Mouse (Mus musculus) hindbrain, embryonic 16.5 days (tissue): ENCODE measurements around the gene Kif27. TPM values are rescaled to one million over a fixed set of nuclear protein-coding genes. Genes with fewer than 3 reads are reported as not detected.

Source experiments
- ATAC-seq: fragments of 200-750 bp; cut with Nextera tagmentation; 2 replicates; pipeline ENCODE4 v1.8.0; 2017; ENCODE audit warnings: moderate TSS enrichment, moderate library complexity
- H3K27ac ChIP-seq: fragments of 300-500 bp; sonication (generic); 2 replicates; pipeline ENCODE4 v1.5.1; 2014; ENCODE audit warnings: low read depth, mild to moderate bottlenecking, control low read depth, low read length, moderate library complexity
- H3K27me3 ChIP-seq: fragments of 300-500 bp; sonication (generic); replicated peaks from 2 replicates; pipeline ENCODE4 v1.6.1; 2014; ENCODE audit warnings: low read length; ENCODE audit not compliant: control insufficient read depth, insufficient read depth
- H3K36me3 ChIP-seq: fragments of 300-500 bp; sonication (generic); 2 replicates; pipeline ENCODE4 v1.6.1; 2014; ENCODE audit warnings: mild to moderate bottlenecking, low read length, moderate library complexity, mixed read lengths; ENCODE audit not compliant: control insufficient read depth, insufficient read depth
- H3K4me1 ChIP-seq: fragments of 300-500 bp; sonication (generic); 2 replicates; pipeline ENCODE4 v1.6.1; 2014; ENCODE audit warnings: low read depth, low read length; ENCODE audit not compliant: control insufficient read depth, insufficient read depth
- H3K4me2 ChIP-seq: fragments of 300-500 bp; sonication (generic); 2 replicates; pipeline ENCODE4 v1.6.1; 2014; ENCODE audit warnings: mild to moderate bottlenecking, low read length, control low read depth, moderate library complexity
- H3K4me3 ChIP-seq: fragments of 300-500 bp; sonication (generic); 2 replicates; pipeline ENCODE4 v1.5.1; 2014; ENCODE audit warnings: mild to moderate bottlenecking, low read length, control low read depth, moderate library complexity
- H3K9ac ChIP-seq: fragments of 300-500 bp; sonication (generic); 2 replicates; pipeline ENCODE4 v1.6.1; 2014; ENCODE audit warnings: low read depth, mild to moderate bottlenecking, control low read depth, low read length, moderate library complexity
- H3K9me3 ChIP-seq: fragments of 300-500 bp; sonication (generic); 2 replicates; pipeline ENCODE4 v1.6.1; 2014; ENCODE audit warnings: mild to moderate bottlenecking, low read length, moderate library complexity; ENCODE audit not compliant: control insufficient read depth
- WGBS: fragments of 180-500 bp; shearing (Covaris S2); extraction: QIAGEN DNeasy Blood & Tissue Kit; methylation state at CpG from one replicate; pipeline ENCODE4 v1.1.7; 2014; 5-methylcytosine and 5-hydroxymethylcytosine counted together
- microRNA counts: library from miRNA; unstranded; fragments of <30 nt; microRNA quantifications from one replicate; lab custom pipeline; 2016
- microRNA-seq: library from miRNA; unstranded; fragments of <30 nt; microRNA quantifications from one replicate; pipeline ENCODE4, GENCODE M21; 2017
- polyA plus RNA-seq: library from polyadenylated mRNA; unstranded; fragments of >200 nt; fragmentation: Nextera tagmentation; extraction: Ambion mirVana; gene quantifications from 2 replicates; pipeline ENCODE4 v1.2.1, GENCODE M21; 2015

Kif27 gene
- polyA plus RNA-seq, 1 experiment from 2014 or later = 1.7 TPM

- ATAC-seq = no peak
- Histone ChIP-seq H3K27me3 (no peaks in the 10 kb centered on the region), H3K36me3 (peaks cover 20% of the 10 kb centered on the region)
Measured at GRCm38 (mm10) chr13:58253268-58253667, 105.7 kb downstream of the Kif27 start.

GRCm38 (mm10) chr13:58248957-58249356 is 110.0 kb downstream of the Kif27 start:
- H3K27me3 ChIP-seq = no peaks in the 10 kb centered on the region
- no peak overlapping the region for H3K9ac ChIP-seq
- no peak overlapping the region for H3K27ac ChIP-seq
- H3K4me3 ChIP-seq = no peak overlapping the region
- no peaks in the 10 kb centered on the region for H3K4me1 ChIP-seq
- peaks cover 8% of the 10 kb centered on the region for H3K36me3 ChIP-seq
- no peaks in the 10 kb centered on the region for H3K9me3 ChIP-seq
- no peak overlapping the region for H3K4me2 ChIP-seq
- WGBS = 96% methylated on average over 5 of the region's 5 CpGs
- no peak for ATAC-seq

More at GRCm38 (mm10) chr13:58253268-58253667, 105.7 kb downstream of the Kif27 start:
- H3K27ac ChIP-seq = no peak overlapping the region
- H3K4me1 ChIP-seq = no peaks in the 10 kb centered on the region
- H3K4me3 ChIP-seq = no peak overlapping the region
- H3K9me3 ChIP-seq = no peaks in the 10 kb centered on the region
- no peak overlapping the region for H3K4me2 ChIP-seq
- H3K9ac ChIP-seq = no peak overlapping the region
- WGBS = 83% methylated on average over 1 of the region's 1 CpGs

MicroRNA genes within 50 kb of the gene (microRNA counts, 519-probe panel; counts per million panel counts)
- microRNA mmu-miR-7a (lab: Ali Mortazavi, UCI) = 3,003 counts per million, percentile 80 among the panel's probes with 10 or more counts

Small RNA genes lying within 50 kb of the gene (microRNA-seq; reads per million reads assigned to microRNA genes)
- not detected for gene Mir6369
- gene Mir7-1 = 362 reads per million, percentile 66 among the genes with 10 or more reads in this experiment

Other genes starting within 250 kb of the Kif27 start
- gene Klhl3, start 245.5 kb downstream of the Kif27 start, polyA plus RNA-seq = 13.2 and 13.6 TPM in 2 replicates
- 27.7 and 33.3 TPM in 2 replicates for gene Hnrnpa0, start 230.6 kb downstream of the Kif27 start, polyA plus RNA-seq
- gene Idnk, start 201.5 kb downstream of the Kif27 start, polyA plus RNA-seq = 53.5 and 56.3 TPM in 2 replicates
- gene Ubqln1, start 143.5 kb downstream of the Kif27 start, polyA plus RNA-seq = 129 and 142 TPM in 2 replicates
- gene Gkap1, start 83.4 kb downstream of the Kif27 start, polyA plus RNA-seq = 22.1 and 22.8 TPM in 2 replicates
- 22.1 and 23.7 TPM in 2 replicates for gene 2210016F16Rik, start 26.1 kb upstream of the Kif27 start, polyA plus RNA-seq
- gene Rmi1, start 43.1 kb upstream of the Kif27 start, polyA plus RNA-seq = 22.2 and 24.2 TPM in 2 replicates
- 1,201 and 1,280 TPM in 2 replicates for gene Hnrnpk, start 44.2 kb upstream of the Kif27 start, polyA plus RNA-seq